Mouse (Mus musculus): ENCODE results near the gene Mfsd4b1. TPM values are rescaled to one million over a fixed set of nuclear protein-coding genes. Genes with fewer than 3 reads are reported as not detected.

Mfsd4b1 gene
- polyA plus RNA-seq, 1 experiment from 2014 or later = 0.18 TPM

- WGBS = 91% methylated on average over 1 of the region's 1 CpGs
Measured at GRCm38 (mm10) chr10:39978231-39978630, 46.8 kb downstream of the Mfsd4b1 start.

GRCm38 (mm10) chr10:39977346-39977745 is 47.7 kb downstream of the Mfsd4b1 start:
- Histone ChIP-seq H3K4me3 (no peak overlapping the region), H3K27ac (no peak overlapping the region), H3K4me1 (no peaks in the 10 kb centered on the region), H3K36me3 (no peaks in the 10 kb centered on the region), H3K9me3 (peaks cover 6% of the 10 kb centered on the region; the same call in 1 of the 2 replicates), H3K27me3 (ENCODE audit: insufficient read depth, poor library complexity, severe bottlenecking) (no peaks in the 10 kb centered on the region)
- DNase-seq (ENCODE audit: low spot score) = no peak
- 88% methylated on average over 4 of the region's 4 CpGs for WGBS

More at GRCm38 (mm10) chr10:39978231-39978630, 46.8 kb downstream of the Mfsd4b1 start:
- H3K36me3 ChIP-seq = no peaks in the 10 kb centered on the region
- peaks cover 6% of the 10 kb centered on the region; the same call in 1 of the 2 replicates for H3K9me3 ChIP-seq
- H3K4me1 ChIP-seq = no peaks in the 10 kb centered on the region
- no peak for DNase-seq (ENCODE audit: low spot score)
- no peak overlapping the region for H3K27ac ChIP-seq
- no peaks in the 10 kb centered on the region for H3K27me3 ChIP-seq (ENCODE audit: insufficient read depth, poor library complexity, severe bottlenecking)
- H3K4me3 ChIP-seq = no peak overlapping the region

- H3K4me1 ChIP-seq = no peaks in the 10 kb centered on the region
- H3K36me3 ChIP-seq = no peaks in the 10 kb centered on the region
- no peak overlapping the region for H3K4me3 ChIP-seq
- H3K27ac ChIP-seq = no peak overlapping the region
- DNase-seq (ENCODE audit: low spot score) = no peak
- WGBS = 47% methylated on average over 2 of the region's 2 CpGs
- H3K27me3 ChIP-seq (ENCODE audit: insufficient read depth, poor library complexity, severe bottlenecking) = no peaks in the 10 kb centered on the region
- H3K9me3 ChIP-seq = peaks cover 6% of the 10 kb centered on the region; the same call in 1 of the 2 replicates
Measured at GRCm38 (mm10) chr10:39975771-39976170, 49.3 kb downstream of the Mfsd4b1 start.

GRCm38 (mm10) chr10:39974982-39975381 is 50.1 kb downstream of the Mfsd4b1 start:
- 69% methylated on average over 11 of the region's 11 CpGs for WGBS
- no peaks in the 10 kb centered on the region for H3K36me3 ChIP-seq
- no peaks in the 10 kb centered on the region for H3K4me1 ChIP-seq
- H3K4me3 ChIP-seq = no peak overlapping the region
- no peaks in the 10 kb centered on the region for H3K27me3 ChIP-seq (ENCODE audit: insufficient read depth, poor library complexity, severe bottlenecking)
- H3K9me3 ChIP-seq = peaks cover 6% of the 10 kb centered on the region; the same call in 1 of the 2 replicates
- H3K27ac ChIP-seq = no peak overlapping the region
- DNase-seq (ENCODE audit: low spot score) = no peak

- WGBS = 80% methylated on average over 3 of the region's 3 CpGs
- H3K4me1 ChIP-seq = no peaks in the 10 kb centered on the region
Measured at GRCm38 (mm10) chr10:39967512-39967911, 57.6 kb downstream of the Mfsd4b1 start.

GRCm38 (mm10) chr10:39961906-39962305 is 63.2 kb downstream of the Mfsd4b1 start:
- Histone ChIP-seq H3K27me3 (ENCODE audit: insufficient read depth, poor library complexity, severe bottlenecking) (no peaks in the 10 kb centered on the region), H3K4me3 (no peak overlapping the region), H3K4me1 (0 out of 2 replicates have a peak, but pooled peaks cover 3% of the 10 kb centered on the region), H3K27ac (no peak overlapping the region), H3K9me3 (no peaks in the 10 kb centered on the region), H3K36me3 (no peaks in the 10 kb centered on the region)
- WGBS = 54% methylated on average over 1 of the region's 1 CpGs
- no peak for DNase-seq (ENCODE audit: low spot score)

More at GRCm38 (mm10) chr10:39967512-39967911, 57.6 kb downstream of the Mfsd4b1 start:
- H3K27ac ChIP-seq = no peak overlapping the region
- no peaks in the 10 kb centered on the region for H3K9me3 ChIP-seq
- H3K27me3 ChIP-seq (ENCODE audit: insufficient read depth, poor library complexity, severe bottlenecking) = no peaks in the 10 kb centered on the region
- H3K4me3 ChIP-seq = no peak overlapping the region
- H3K36me3 ChIP-seq = no peaks in the 10 kb centered on the region
- DNase-seq (ENCODE audit: low spot score) = no peak

GRCm38 (mm10) chr10:39960441-39960822 is 64.6 kb downstream of the Mfsd4b1 start:
- H3K4me1 ChIP-seq = 0 out of 2 replicates have a peak, but pooled peaks cover 3% of the 10 kb centered on the region
- peak overlapping the region; percentile 70 for H3K4me3 ChIP-seq

GRCm38 (mm10) chr10:39959761-39960440 is 65.2 kb downstream of the Mfsd4b1 start, which contains the start of gene Mfsd4b3:
Gene Mfsd4b3, minus strand, starts transcription at chr10:39960153.
- no peaks in the 10 kb centered on the region for H3K36me3 ChIP-seq
- WGBS = under 1% methylated on average over 38 of the region's 38 CpGs
- peak within 1 kb of the TSS; percentile 70 for H3K4me3 ChIP-seq
- 0 out of 2 replicates have a peak, but pooled peaks cover 3% of the 10 kb centered on the region for H3K4me1 ChIP-seq
- H3K27ac ChIP-seq = peak within 1 kb of the TSS; percentile 85
- no peaks in the 10 kb centered on the region for H3K9me3 ChIP-seq
- H3K27me3 ChIP-seq (ENCODE audit: insufficient read depth, poor library complexity, severe bottlenecking) = no peaks in the 10 kb centered on the region
- peak; percentile 99 for DNase-seq (ENCODE audit: low spot score)

More at GRCm38 (mm10) chr10:39960441-39960822, 64.6 kb downstream of the Mfsd4b1 start:
- H3K36me3 ChIP-seq = no peaks in the 10 kb centered on the region
- H3K9me3 ChIP-seq = no peaks in the 10 kb centered on the region
- H3K27me3 ChIP-seq (ENCODE audit: insufficient read depth, poor library complexity, severe bottlenecking) = no peaks in the 10 kb centered on the region
- H3K27ac ChIP-seq = no peak overlapping the region
- DNase-seq (ENCODE audit: low spot score) = no peak
- WGBS = 44% methylated on average over 11 of the region's 11 CpGs

GRCm38 (mm10) chr10:39958266-39958665 is 66.8 kb downstream of the Mfsd4b1 start:
- DNase-seq (ENCODE audit: low spot score) = no peak

GRCm38 (mm10) chr10:39956340-39956878 is 68.7 kb downstream of the Mfsd4b1 start:
- no peaks in the 10 kb centered on the region for H3K9me3 ChIP-seq
- no peaks in the 10 kb centered on the region for H3K27me3 ChIP-seq (ENCODE audit: insufficient read depth, poor library complexity, severe bottlenecking)
- no peak overlapping the region for H3K27ac ChIP-seq
- no peaks in the 10 kb centered on the region for H3K36me3 ChIP-seq
- no peak overlapping the region for H3K4me3 ChIP-seq
- H3K4me1 ChIP-seq = 0 out of 2 replicates have a peak, but pooled peaks cover 3% of the 10 kb centered on the region
- DNase-seq (ENCODE audit: low spot score) = no peak
- 73% methylated on average over 2 of the region's 2 CpGs for WGBS

More at GRCm38 (mm10) chr10:39958266-39958665, 66.8 kb downstream of the Mfsd4b1 start:
- Histone ChIP-seq H3K36me3 (no peaks in the 10 kb centered on the region), H3K27ac (no peak overlapping the region), H3K4me1 (0 out of 2 replicates have a peak, but pooled peaks cover 3% of the 10 kb centered on the region), H3K27me3 (ENCODE audit: insufficient read depth, poor library complexity, severe bottlenecking) (no peaks in the 10 kb centered on the region), H3K9me3 (no peaks in the 10 kb centered on the region), H3K4me3 (no peak overlapping the region)
- 67% methylated on average over 4 of the region's 4 CpGs for WGBS

GRCm38 (mm10) chr10:39955163-39955562 is 69.9 kb downstream of the Mfsd4b1 start:
- WGBS = 81% methylated on average over 2 of the region's 2 CpGs
- Histone ChIP-seq H3K36me3 (no peaks in the 10 kb centered on the region), H3K27ac (no peak overlapping the region), H3K9me3 (no peaks in the 10 kb centered on the region), H3K4me1 (no peaks in the 10 kb centered on the region), H3K4me3 (no peak overlapping the region), H3K27me3 (ENCODE audit: insufficient read depth, poor library complexity, severe bottlenecking) (no peaks in the 10 kb centered on the region)
- DNase-seq (ENCODE audit: low spot score) = no peak

All from heart, embryonic 10.5 days (tissue).